Mouse (Mus musculus): ENCODE results near the gene Zc3h15.

GRCm38 (mm10) chr2:83699324-83699723, 55.1 kb downstream of the Zc3h15 start:
- TF ChIP-seq CTCF (IDR thresholded peaks at IDR 0.05; ENCODE audit: low read depth) (no peak), EP300 (IDR thresholded peaks at IDR 0.05; ENCODE audit: low read depth) (no peak)

All from liver, postnatal 0 days (tissue).